Mouse (Mus musculus) T-helper 1 cell (primary cell): ENCODE measurements around the gene 3110018I06Rik.

Experiments used
- in situ Hi-C: fragments of 300-600 bp; cut with MboI, MseI; formaldehyde crosslinking; loops from one replicate; pipeline ENCODE4 v1.15.1; 2025; ENCODE audit warnings: high pct_unique_total_duplicates

The 3110018I06Rik gene

GRCm38 (mm10) chr12:107488371-107488770, at the start of gene 3110018I06Rik:
3110018I06Rik (plus strand) TSS chr12:107488632.
- in situ Hi-C loops: no loop called here

- in situ Hi-C loops: no loop called here
These were observed 43.8 kb upstream of the 3110018I06Rik start for GRCm38 (mm10) chr12:107444681-107445080.

GRCm38 (mm10) chr12:107457835-107458234, 30.6 kb upstream of the 3110018I06Rik start:
- in situ Hi-C loops: no loop called here

GRCm38 (mm10) chr12:107464731-107465130, 23.7 kb upstream of the 3110018I06Rik start:
- in situ Hi-C loops: no loop called here

- in situ Hi-C loops: no loop called here
These were observed 11.8 kb upstream of the 3110018I06Rik start for GRCm38 (mm10) chr12:107476441-107477291.

- in situ Hi-C loops: no loop called here
These were observed 9.1 kb upstream of the 3110018I06Rik start for GRCm38 (mm10) chr12:107479350-107479749.

- in situ Hi-C loops: no loop called here
These were observed 5.4 kb upstream of the 3110018I06Rik start for GRCm38 (mm10) chr12:107483031-107483430.

- in situ Hi-C loops: no loop called here
These were observed 2.9 kb downstream of the 3110018I06Rik start for GRCm38 (mm10) chr12:107491344-107491743.

GRCm38 (mm10) chr12:107496924-107497323, 8.5 kb downstream of the 3110018I06Rik start:
- in situ Hi-C loops: no loop called here

- in situ Hi-C loops: no loop called here
These were observed 21.3 kb downstream of the 3110018I06Rik start for GRCm38 (mm10) chr12:107509661-107510237.

- in situ Hi-C loops: no loop called here
These were observed 22.7 kb downstream of the 3110018I06Rik start for GRCm38 (mm10) chr12:107511112-107511511.

GRCm38 (mm10) chr12:107516265-107517217, 28.1 kb downstream of the 3110018I06Rik start:
- in situ Hi-C loops: no loop called here

- in situ Hi-C loops: no loop called here
These were observed 32.5 kb downstream of the 3110018I06Rik start for GRCm38 (mm10) chr12:107520941-107521340.

- in situ Hi-C loops: no loop called here
These were observed 40.0 kb downstream of the 3110018I06Rik start for GRCm38 (mm10) chr12:107528346-107528880.

GRCm38 (mm10) chr12:107532871-107533270, 44.4 kb downstream of the 3110018I06Rik start:
- in situ Hi-C loops: no loop called here
